9 mouse cellular contexts compared by ENCODE assay signal in genomic region chr15:89147456-89147855, GRCm38 (mm10). TPM values are rescaled to one million over a fixed set of nuclear protein-coding genes. Genes with fewer than 3 reads are reported as not detected.
A peak's percentile ranks its signal among the peaks of the same experiment; 100 is the strongest.
DNase-seq lines count a peak whose midpoint lies in the region; ATAC-seq and TF ChIP-seq lines count a peak whose summit lies in the region.
"Had no signal": no experiment of that assay in that cellular context is flagged by ENCODE, and none has a peak within 500 bp of the region (broad histone marks: within the 10 kb centered on the region; RNA-seq: fewer than 3 reads in every experiment).

No protein-coding gene starts in this region.

- H3K4me3 ChIP-seq in kidney, postnatal 0 days (replicated peaks; ENCODE audit: low read depth, low read length), result no peak overlapping the region
- no peak overlapping the region for H3K4me3 ChIP-seq in kidney, adult 2 months (ENCODE audit: insufficient read depth, low read depth, low read length)
- 0 out of 2 replicates have a peak overlapping the region, but pooled peaks have one; percentile 26 for H3K4me3 ChIP-seq in embryonic facial prominence, embryonic 12.5 days
- peak overlapping the region; percentile 83 for H3K4me3 ChIP-seq in hindbrain, embryonic 11.5 days (ENCODE audit: low read depth, low read length)
- H3K4me3 ChIP-seq in midbrain, embryonic 16.5 days (ENCODE audit: low read depth, low read length), result peak overlapping the region; percentile 83
- H3K4me3 ChIP-seq: liver, embryonic 13.5 days had no signal

- WGBS in kidney, postnatal 0 days, result 18% methylated on average over 10 of the region's 10 CpGs
- 22% methylated on average over 10 of the region's 10 CpGs for WGBS in kidney, adult 2 months
- WGBS in embryonic facial prominence, embryonic 12.5 days, result 20% methylated on average over 10 of the region's 10 CpGs
- WGBS in hindbrain, embryonic 11.5 days, result 21% methylated on average over 10 of the region's 10 CpGs
- 14% methylated on average over 10 of the region's 10 CpGs for WGBS in midbrain, embryonic 16.5 days

- H3K9ac ChIP-seq in kidney, postnatal 0 days (ENCODE audit: low read depth, low read length), result no peak overlapping the region
- H3K9ac ChIP-seq in embryonic facial prominence, embryonic 12.5 days, result no peak overlapping the region
- peak overlapping the region; percentile 3; the same call in 1 of the 2 replicates for H3K9ac ChIP-seq in hindbrain, embryonic 11.5 days (ENCODE audit: low read depth, low read length)
- H3K9ac ChIP-seq in midbrain, embryonic 16.5 days (ENCODE audit: low read depth, low read length), result peak overlapping the region; percentile 71
- H3K9ac ChIP-seq: liver, embryonic 13.5 days had no signal

- no peaks in the 10 kb centered on the region for H3K9me3 ChIP-seq in kidney, postnatal 0 days (replicated peaks; ENCODE audit: low read length)
- no peaks in the 10 kb centered on the region for H3K9me3 ChIP-seq in embryonic facial prominence, embryonic 12.5 days
- H3K9me3 ChIP-seq in hindbrain, embryonic 11.5 days (ENCODE audit: control insufficient read depth, low read length), result no peaks in the 10 kb centered on the region
- no peaks in the 10 kb centered on the region for H3K9me3 ChIP-seq in midbrain, embryonic 16.5 days (replicated peaks; ENCODE audit: control insufficient read depth, low read length, poor library complexity, severe bottlenecking)
- H3K9me3 ChIP-seq: liver, embryonic 13.5 days had no signal

- peaks cover 28% of the 10 kb centered on the region for H3K4me1 ChIP-seq in kidney, postnatal 0 days (replicated peaks; ENCODE audit: insufficient read depth, low read length)
- H3K4me1 ChIP-seq in kidney, adult 2 months (ENCODE audit: control insufficient read depth, insufficient read depth, low read length), result peaks cover 10% of the 10 kb centered on the region; the same call in 1 of the 2 replicates
- H3K4me1 ChIP-seq in embryonic facial prominence, embryonic 12.5 days, result peaks cover 25% of the 10 kb centered on the region
- H3K4me1 ChIP-seq in hindbrain, embryonic 11.5 days (replicated peaks; ENCODE audit: control insufficient read depth, insufficient read depth, low read length), result peaks cover 16% of the 10 kb centered on the region
- H3K4me1 ChIP-seq in midbrain, embryonic 16.5 days (ENCODE audit: control insufficient read depth, insufficient read depth, low read length), result peaks cover 41% of the 10 kb centered on the region

- TF ChIP-seq POLR2A in kidney, adult 2 months (IDR thresholded peaks at IDR 0.05; ENCODE audit: low read depth, low read length), result no peak

- ATAC-seq in kidney, postnatal 0 days (replicated peaks; ENCODE audit: low FRiP score, low read depth), result no peak
- no peak for ATAC-seq in embryonic facial prominence, embryonic 12.5 days (ENCODE audit: insufficient number of reproducible peaks, insufficient read depth, low FRiP score, low TSS enrichment)
- ATAC-seq in hindbrain, embryonic 11.5 days (ENCODE audit: low FRiP score), result no peak
- no peak for ATAC-seq in midbrain, embryonic 16.5 days

- H3K27me3 ChIP-seq in kidney, postnatal 0 days (ENCODE audit: insufficient read depth, low read length), result peaks cover 5% of the 10 kb centered on the region; the same call in 1 of the 2 replicates
- no peaks in the 10 kb centered on the region for H3K27me3 ChIP-seq in kidney, adult 2 months (replicated peaks; ENCODE audit: control insufficient read depth, insufficient read depth, low read length)
- peaks cover 65% of the 10 kb centered on the region for H3K27me3 ChIP-seq in embryonic facial prominence, embryonic 12.5 days
- H3K27me3 ChIP-seq in hindbrain, embryonic 11.5 days (ENCODE audit: control insufficient read depth, insufficient read depth, low read length), result peaks cover 7% of the 10 kb centered on the region; the same call in 1 of the 2 replicates
- no peaks in the 10 kb centered on the region for H3K27me3 ChIP-seq in midbrain, embryonic 16.5 days (ENCODE audit: control insufficient read depth, insufficient read depth, low read depth, low read length)

- DNase-seq in kidney, postnatal 0 days (ENCODE audit: low spot score), result no peak
- no peak for DNase-seq in kidney, adult 2 months
- DNase-seq in hindbrain, embryonic 11.5 days (ENCODE audit: low spot score), result peak; percentile 33
- DNase-seq in adrenal gland, postnatal 36 days, result no peak
- no peak for DNase-seq in kidney, postnatal 14 days
- DNase-seq: heart, postnatal 4 days; liver, embryonic 13.5 days had no signal

- no peak for TF ChIP-seq CTCF in kidney, postnatal 0 days (IDR thresholded peaks at IDR 0.05; ENCODE audit: low read depth)
- TF ChIP-seq CTCF in kidney, adult 2 months (conservative IDR thresholded peaks at IDR 0.05; ENCODE audit: insufficient read depth, insufficient read length, low read depth, low read length), result no peak

- no peak overlapping the region for H3K27ac ChIP-seq in kidney, postnatal 0 days
- H3K27ac ChIP-seq in kidney, adult 2 months (ENCODE audit: insufficient read depth, low read depth, low read length), result no peak overlapping the region
- no peak overlapping the region for H3K27ac ChIP-seq in embryonic facial prominence, embryonic 12.5 days
- no peak overlapping the region for H3K27ac ChIP-seq in hindbrain, embryonic 11.5 days (ENCODE audit: low read depth, low read length)
- peak overlapping the region; percentile 77 for H3K27ac ChIP-seq in midbrain, embryonic 16.5 days (ENCODE audit: low read length)
- H3K27ac ChIP-seq: liver, embryonic 13.5 days had no signal

- no peaks in the 10 kb centered on the region for H3K36me3 ChIP-seq in kidney, postnatal 0 days (ENCODE audit: insufficient read depth, low read length)
- no peaks in the 10 kb centered on the region for H3K36me3 ChIP-seq in kidney, adult 2 months (ENCODE audit: control insufficient read depth, insufficient read depth, low read length)
- no peaks in the 10 kb centered on the region for H3K36me3 ChIP-seq in embryonic facial prominence, embryonic 12.5 days
- H3K36me3 ChIP-seq in hindbrain, embryonic 11.5 days (ENCODE audit: control insufficient read depth, insufficient read depth, low read length), result 0 out of 2 replicates have a peak, but pooled peaks cover 5% of the 10 kb centered on the region
- no peaks in the 10 kb centered on the region; the same call in 1 of the 2 replicates for H3K36me3 ChIP-seq in midbrain, embryonic 16.5 days (ENCODE audit: control insufficient read depth, insufficient read depth, low read length)
- H3K36me3 ChIP-seq: liver, embryonic 13.5 days had no signal

- peak overlapping the region; percentile 89 for H3K4me2 ChIP-seq in kidney, postnatal 0 days (ENCODE audit: low read length)
- H3K4me2 ChIP-seq in embryonic facial prominence, embryonic 12.5 days (replicated peaks), result peak overlapping the region; percentile 95
- H3K4me2 ChIP-seq in hindbrain, embryonic 11.5 days (replicated peaks; ENCODE audit: low read depth, low read length), result peak overlapping the region; percentile 90
- peak overlapping the region; percentile 84 for H3K4me2 ChIP-seq in midbrain, embryonic 16.5 days (ENCODE audit: low read length)

RNA-seq across cellular contexts. Expression of gene Mapk11, which starts 2.0 kb away (rescaled TPM):
- polyA plus RNA-seq in kidney, postnatal 0 days (2015; fragmentation: Nextera tagmentation; extraction: Ambion mirVana), result 7.5 and 9.3 TPM in 2 replicates
- 6.0 and 7.9 TPM in 2 replicates for polyA plus RNA-seq in kidney, adult 2 months (2012; rRNA removed)
- polyA plus RNA-seq in embryonic facial prominence, embryonic 12.5 days (2016; fragmentation: Nextera tagmentation; extraction: Ambion mirVana), result 14.0 and 16.4 TPM in 2 replicates
- polyA plus RNA-seq in hindbrain, embryonic 11.5 days (2014; fragmentation: Nextera tagmentation; extraction: Ambion mirVana), result 38.5 and 40.4 TPM in 2 replicates
- polyA plus RNA-seq in midbrain, embryonic 16.5 days (2015; fragmentation: Nextera tagmentation; extraction: Ambion mirVana), result 29.0 and 32.6 TPM in 2 replicates
- 1 to 10 TPM; 2.5 to 3.7 TPM for total RNA-seq in adrenal gland, postnatal 36 days (2021)

RNA-seq across cellular contexts. Expression of gene Mapk12, which starts 7.0 kb away (rescaled TPM):
- polyA plus RNA-seq in kidney, postnatal 0 days (2015; fragmentation: Nextera tagmentation; extraction: Ambion mirVana), result 12.3 and 13.5 TPM in 2 replicates
- 12.7 and 13.9 TPM in 2 replicates for polyA plus RNA-seq in kidney, adult 2 months (2012; rRNA removed)
- polyA plus RNA-seq in embryonic facial prominence, embryonic 12.5 days (2016; fragmentation: Nextera tagmentation; extraction: Ambion mirVana), result 7.5 and 7.6 TPM in 2 replicates
- polyA plus RNA-seq in hindbrain, embryonic 11.5 days (2014; fragmentation: Nextera tagmentation; extraction: Ambion mirVana), result 16.5 and 17.8 TPM in 2 replicates
- polyA plus RNA-seq in midbrain, embryonic 16.5 days (2015; fragmentation: Nextera tagmentation; extraction: Ambion mirVana), result 3.0 and 4.4 TPM in 2 replicates
- total RNA-seq in adrenal gland, postnatal 36 days (2021), result 10 to 100 TPM in 1 of 2 experiments, 1 to 10 TPM in 1; 8.8 to 10.6 TPM

RNA-seq across cellular contexts. Expression of gene Hdac10, which starts 19.0 kb away (rescaled TPM):
- 12.8 and 13.2 TPM in 2 replicates for polyA plus RNA-seq in kidney, postnatal 0 days (2015; fragmentation: Nextera tagmentation; extraction: Ambion mirVana)
- polyA plus RNA-seq in kidney, adult 2 months (2012; rRNA removed), result 26.5 and 27.7 TPM in 2 replicates
- 20.1 and 21.6 TPM in 2 replicates for polyA plus RNA-seq in embryonic facial prominence, embryonic 12.5 days (2016; fragmentation: Nextera tagmentation; extraction: Ambion mirVana)
- 9.4 and 10.7 TPM in 2 replicates for polyA plus RNA-seq in hindbrain, embryonic 11.5 days (2014; fragmentation: Nextera tagmentation; extraction: Ambion mirVana)
- 30.6 and 31.0 TPM in 2 replicates for polyA plus RNA-seq in midbrain, embryonic 16.5 days (2015; fragmentation: Nextera tagmentation; extraction: Ambion mirVana)
- 10 to 100 TPM in 1 of 2 experiments, 1 to 10 TPM in 1; 9.9 to 14.3 TPM for total RNA-seq in adrenal gland, postnatal 36 days (2021)

RNA-seq across cellular contexts. Expression of gene Tubgcp6, which starts 24.5 kb away (rescaled TPM):
- polyA plus RNA-seq in kidney, postnatal 0 days (2015; fragmentation: Nextera tagmentation; extraction: Ambion mirVana), result 6.6 and 7.4 TPM in 2 replicates
- polyA plus RNA-seq in kidney, adult 2 months (2012; rRNA removed), result 17.2 and 24.4 TPM in 2 replicates
- 20.7 and 23.8 TPM in 2 replicates for polyA plus RNA-seq in embryonic facial prominence, embryonic 12.5 days (2016; fragmentation: Nextera tagmentation; extraction: Ambion mirVana)
- 17.5 and 17.6 TPM in 2 replicates for polyA plus RNA-seq in hindbrain, embryonic 11.5 days (2014; fragmentation: Nextera tagmentation; extraction: Ambion mirVana)
- polyA plus RNA-seq in midbrain, embryonic 16.5 days (2015; fragmentation: Nextera tagmentation; extraction: Ambion mirVana), result 18.5 and 19.1 TPM in 2 replicates
- total RNA-seq in adrenal gland, postnatal 36 days (2021), result 10 to 100 TPM; 13.4 to 16.4 TPM

RNA-seq across cellular contexts. Expression of gene Plxnb2, which starts 33.1 kb away (rescaled TPM):
- polyA plus RNA-seq in kidney, postnatal 0 days (2015; fragmentation: Nextera tagmentation; extraction: Ambion mirVana), result 126 and 130 TPM in 2 replicates
- polyA plus RNA-seq in kidney, adult 2 months (2012; rRNA removed), result 288 and 297 TPM in 2 replicates
- polyA plus RNA-seq in embryonic facial prominence, embryonic 12.5 days (2016; fragmentation: Nextera tagmentation; extraction: Ambion mirVana), result 169 and 182 TPM in 2 replicates
- polyA plus RNA-seq in hindbrain, embryonic 11.5 days (2014; fragmentation: Nextera tagmentation; extraction: Ambion mirVana), result 97.4 and 104 TPM in 2 replicates
- polyA plus RNA-seq in midbrain, embryonic 16.5 days (2015; fragmentation: Nextera tagmentation; extraction: Ambion mirVana), result 90.1 and 92.1 TPM in 2 replicates
- 100 to 1,000 TPM; 110 to 130 TPM for total RNA-seq in adrenal gland, postnatal 36 days (2021)

Comparison
In these comparisons a context has a peak if more than half of its experiments do, and no peak if none do; other contexts are left out.
1. H3K4me3 ChIP-seq: peak in embryonic facial prominence, embryonic 12.5 days (single experiment), hindbrain, embryonic 11.5 days (single experiment) and midbrain, embryonic 16.5 days (single experiment); none in kidney, postnatal 0 days (single experiment) and kidney, adult 2 months (single experiment).
2. H3K9ac ChIP-seq: peak in hindbrain, embryonic 11.5 days (single experiment) and midbrain, embryonic 16.5 days (single experiment); none in kidney, postnatal 0 days (single experiment) and embryonic facial prominence, embryonic 12.5 days (single experiment).
3. Peak in every context shown above with its lines, with median percentiles within 50 percentile points of each other: H3K4me2 ChIP-seq.